Mouse (Mus musculus) thymus, adult 2 months (tissue): ENCODE data around the gene Etv6. TPM values are rescaled to one million over a fixed set of nuclear protein-coding genes. Genes with fewer than 3 reads are reported as not detected.

Source experiments
- DNase-seq: peaks from one replicate; pipeline ENCODE4 v3.0.0; 2021
- H3K27ac ChIP-seq: fragments of 200-500 bp; 2 replicates; pipeline ENCODE4 v1.5.1; 2012; ENCODE audit warnings: low read length, control low read depth; ENCODE audit not compliant: control insufficient read depth, insufficient read depth
- H3K27me3 ChIP-seq: fragments of 200-500 bp; 2 replicates; pipeline ENCODE4 v1.6.1; 2012; ENCODE audit warnings: mild to moderate bottlenecking, low read length, moderate library complexity, mixed read lengths; ENCODE audit not compliant: control insufficient read depth, insufficient read depth
- H3K36me3 ChIP-seq: fragments of 200-500 bp; 2 replicates; pipeline ENCODE4 v1.6.1; 2012; ENCODE audit warnings: mild to moderate bottlenecking, low read length, moderate library complexity; ENCODE audit not compliant: control insufficient read depth, insufficient read depth
- H3K4me1 ChIP-seq: fragments of 200-500 bp; replicated peaks from 2 replicates; pipeline ENCODE4 v1.6.1; 2012; ENCODE audit warnings: low read length; ENCODE audit not compliant: control insufficient read depth, insufficient read depth
- H3K4me3 ChIP-seq: fragments of 200-500 bp; 2 replicates; pipeline ENCODE4 v1.5.1; 2012; ENCODE audit warnings: mild to moderate bottlenecking, low read length, control low read depth, moderate library complexity; ENCODE audit not compliant: control insufficient read depth, insufficient read depth
- CTCF ChIP-seq: fragments of 200-500 bp; IDR thresholded peaks from 2 replicates; pipeline ENCODE4 v1.5.1; 2012; ENCODE audit warnings: mild to moderate bottlenecking, control low read depth, low read length, moderate library complexity, borderline replicate concordance; ENCODE audit not compliant: control insufficient read depth, poor library complexity, insufficient read depth; ENCODE audit errors: extremely low read depth
- POLR2A ChIP-seq: fragments of 200-500 bp; IDR thresholded peaks from 2 replicates; pipeline ENCODE4 v1.6.1; 2012; ENCODE audit warnings: mild to moderate bottlenecking, low read length, control low read depth, moderate library complexity; ENCODE audit not compliant: control insufficient read depth, poor library complexity, insufficient read depth; ENCODE audit errors: extremely low read depth
- WGBS: fragments of 180-500 bp; shearing (Covaris S2); methylation state at CpG from one replicate; pipeline ENCODE4 v1.1.7; 2018; 5-methylcytosine and 5-hydroxymethylcytosine counted together
- polyA plus RNA-seq: library from polyadenylated mRNA; depleted of rRNA; stranded (reverse); fragments of >200 nt; gene quantifications from 2 replicates; pipeline ENCODE4 v1.2.3, GENCODE M21; 2012

Gene Etv6
- polyA plus RNA-seq, 1 experiment = 43.8 TPM

GRCm38 (mm10) chr6:134139359-134139758 lies 103.9 kb downstream of the Etv6 start:
- DNase-seq = no peak
- H3K4me1 ChIP-seq = no peaks in the 10 kb centered on the region
- H3K27ac ChIP-seq = no peak overlapping the region
- WGBS = 92% methylated on average over 3 of the region's 3 CpGs
- TF ChIP-seq POLR2A = no peak
- no peak for TF ChIP-seq CTCF
- no peaks in the 10 kb centered on the region for H3K27me3 ChIP-seq
- no peak overlapping the region for H3K4me3 ChIP-seq
- H3K36me3 ChIP-seq = no peaks in the 10 kb centered on the region

- WGBS = 78% methylated on average over 16 of the region's 16 CpGs
- H3K4me1 ChIP-seq = no peaks in the 10 kb centered on the region
- no peak for DNase-seq
- no peak overlapping the region for H3K27ac ChIP-seq
- TF ChIP-seq POLR2A = no peak
- TF ChIP-seq CTCF = no peak
- H3K4me3 ChIP-seq = no peak overlapping the region
- no peaks in the 10 kb centered on the region for H3K27me3 ChIP-seq
- no peaks in the 10 kb centered on the region for H3K36me3 ChIP-seq
Measured at GRCm38 (mm10) chr6:134140718-134141615, 105.5 kb downstream of the Etv6 start.

GRCm38 (mm10) chr6:134141616-134142165 lies 106.2 kb downstream of the Etv6 start:
- Histone ChIP-seq H3K4me1 (no peaks in the 10 kb centered on the region), H3K4me3 (no peak overlapping the region), H3K36me3 (no peaks in the 10 kb centered on the region), H3K27ac (no peak overlapping the region), H3K27me3 (no peaks in the 10 kb centered on the region)
- TF ChIP-seq POLR2A (no peak), CTCF (no peak)
- 97% methylated on average over 1 of the region's 1 CpGs for WGBS
- DNase-seq = no peak

- TF ChIP-seq POLR2A (no peak), CTCF (no peak)
- WGBS = 93% methylated on average over 11 of the region's 11 CpGs
- DNase-seq = no peak
- H3K27me3 ChIP-seq = no peaks in the 10 kb centered on the region
- H3K4me3 ChIP-seq = no peak overlapping the region
- H3K36me3 ChIP-seq = no peaks in the 10 kb centered on the region
- H3K4me1 ChIP-seq = peaks cover 5% of the 10 kb centered on the region
- no peak overlapping the region for H3K27ac ChIP-seq
Measured at GRCm38 (mm10) chr6:134142700-134143099, 107.2 kb downstream of the Etv6 start.

- no peak for DNase-seq
- peaks cover 12% of the 10 kb centered on the region for H3K4me1 ChIP-seq
- H3K27ac ChIP-seq = no peak overlapping the region
- TF ChIP-seq POLR2A (no peak), CTCF (no peak)
- 59% methylated on average over 3 of the region's 3 CpGs for WGBS
- H3K4me3 ChIP-seq = no peak overlapping the region
- H3K36me3 ChIP-seq = no peaks in the 10 kb centered on the region
- no peaks in the 10 kb centered on the region for H3K27me3 ChIP-seq
Measured at GRCm38 (mm10) chr6:134143649-134144097, 108.2 kb downstream of the Etv6 start.

- no peak for DNase-seq
- H3K4me3 ChIP-seq = no peak overlapping the region
- no peaks in the 10 kb centered on the region for H3K27me3 ChIP-seq
- no peaks in the 10 kb centered on the region for H3K36me3 ChIP-seq
- TF ChIP-seq POLR2A (no peak), CTCF (no peak)
- 83% methylated on average over 15 of the region's 15 CpGs for WGBS
- no peak overlapping the region for H3K27ac ChIP-seq
- H3K4me1 ChIP-seq = peaks cover 12% of the 10 kb centered on the region
Measured at GRCm38 (mm10) chr6:134144231-134145130, 109.0 kb downstream of the Etv6 start.
